Mouse (Mus musculus) inflammation-experienced regulatory T-cells, adult 16 weeks (primary cell): Measurements from ENCODE around the gene Casp4. TPM values are rescaled to one million over a fixed set of nuclear protein-coding genes. Genes with fewer than 3 reads are reported as not detected.

Experiments
- polyA plus RNA-seq: library from polyadenylated mRNA; unstranded; fragments of 100-300 nt; shearing (Covaris generic); gene quantifications from one replicate; pipeline ENCODE4 v1.2.1, GENCODE M21; 2017

The Casp4 gene
- polyA plus RNA-seq: 81.1 TPM

DNA sequence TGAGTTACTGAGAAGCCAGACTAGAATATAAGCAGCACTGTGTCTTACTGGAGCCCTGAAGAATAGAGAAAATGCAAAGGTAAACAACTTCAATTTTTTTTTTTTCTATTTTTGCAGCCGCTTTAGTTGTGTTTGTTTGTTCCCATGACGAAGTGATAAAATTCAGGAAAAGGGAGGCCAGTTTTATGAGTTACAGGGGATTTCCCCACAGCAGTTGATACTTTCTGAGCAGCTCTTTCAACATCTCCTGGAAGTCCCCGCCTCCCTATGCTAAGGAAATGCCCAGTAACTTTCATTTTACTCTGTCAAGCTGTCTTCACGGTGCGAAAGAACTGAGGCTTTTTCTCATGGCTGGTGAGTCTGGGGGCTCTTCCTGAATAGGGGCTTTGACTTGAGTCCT, at the start of gene Casp4:
Gene Casp4 (plus strand): TSS at position 268 of the 400 bp plus-strand sequence.

DNA sequence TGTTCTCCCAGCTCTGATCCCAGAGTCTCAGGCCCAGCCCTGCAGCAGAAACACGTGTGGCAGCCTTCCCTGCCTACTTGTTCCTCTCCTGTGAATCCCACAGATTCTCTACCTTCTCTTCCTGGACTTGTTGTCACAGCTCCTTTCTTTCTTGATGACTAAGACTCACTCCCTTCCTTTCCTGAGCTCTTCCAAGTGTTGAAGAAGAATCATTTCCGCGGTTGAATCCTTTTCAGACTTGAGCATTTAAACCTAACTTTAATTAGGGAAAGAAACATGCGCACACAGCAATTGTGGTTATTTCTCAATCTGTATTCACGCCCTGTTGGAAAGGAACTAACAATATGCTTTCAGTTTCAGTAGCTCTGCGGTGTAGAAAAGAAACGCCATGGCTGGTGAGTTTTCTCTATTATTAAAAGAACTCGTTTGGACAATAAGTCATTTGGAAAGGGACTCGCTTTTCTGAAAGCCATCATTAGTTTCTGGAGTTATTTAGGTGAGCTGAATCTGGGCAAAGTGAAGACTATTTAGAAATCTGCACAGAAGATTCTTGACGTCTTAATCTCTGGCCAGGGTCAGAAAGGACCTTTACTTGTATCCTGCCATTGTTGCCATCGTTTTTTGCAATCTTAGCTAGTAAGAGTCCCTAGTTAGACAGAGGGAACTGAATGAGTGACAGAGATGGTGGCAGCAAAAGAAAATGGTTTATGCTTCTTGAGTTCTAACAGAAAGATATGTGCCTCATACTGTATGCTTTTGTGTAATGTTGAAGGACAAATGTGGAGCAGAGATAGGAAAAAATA, 10.1 kb upstream of the Casp4 start, which contains the start of gene Casp1:
Gene Casp1 (plus strand): TSS at position 189 of the 803 bp plus-strand sequence.

DNA sequence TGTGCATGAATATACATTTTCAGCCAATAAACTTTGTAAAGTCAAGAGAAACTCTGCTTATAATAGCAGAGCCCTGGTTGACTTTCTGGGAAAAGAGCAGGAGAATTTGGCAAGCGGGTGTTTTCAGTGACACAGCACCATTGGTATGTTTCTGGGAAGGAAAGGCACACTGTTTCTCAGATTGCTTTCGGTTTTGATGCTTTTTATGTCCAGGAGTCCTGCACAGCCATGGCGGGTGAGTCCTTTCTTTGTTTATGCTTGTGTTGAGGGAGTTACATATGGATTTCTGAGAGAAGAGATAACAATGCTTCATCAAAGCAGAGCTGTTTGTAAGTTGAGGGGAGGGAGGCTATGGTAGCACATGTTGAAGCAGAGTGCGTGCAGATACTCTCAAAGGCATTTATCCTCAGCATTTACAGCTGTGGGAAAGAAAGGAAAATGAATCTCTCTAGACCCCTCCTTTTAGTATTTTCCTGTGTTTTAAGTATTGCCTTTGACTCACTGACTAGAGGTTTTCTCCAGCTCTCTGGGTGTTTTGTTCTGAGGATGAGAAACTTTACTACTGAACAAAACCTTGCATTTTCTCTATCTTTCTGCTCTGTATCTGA, 36.8 kb downstream of the Casp4 start, which contains the start of gene Casp12:
Gene Casp12 (plus strand): TSS at position 140 of the 608 bp plus-strand sequence.

Other genes with a start within 250 kb of the Casp4 start
- 95.7 TPM for gene Casp1, start 10.3 kb upstream of the Casp4 start, polyA plus RNA-seq
- not detected for gene Casp12, start 36.6 kb downstream of the Casp4 start, polyA plus RNA-seq